Mouse (Mus musculus) spleen, adult 12 weeks (tissue): ENCODE measurements around the gene Akap1.

Experiments
- DNase-seq: peaks from one replicate; pipeline ENCODE4 v3.0.0; 2022; ENCODE audit warnings: low spot score

Akap1 gene

GRCm38 (mm10) chr11:88842315-88842975 is 21.9 kb downstream of the Akap1 start:
- no peak for DNase-seq

- no peak for DNase-seq
These were observed 23.0 kb downstream of the Akap1 start for GRCm38 (mm10) chr11:88841406-88841805.

- no peak for DNase-seq
These were observed 23.5 kb downstream of the Akap1 start for GRCm38 (mm10) chr11:88840724-88841350.

- DNase-seq: no peak
These were observed 24.1 kb downstream of the Akap1 start for GRCm38 (mm10) chr11:88840292-88840691.

GRCm38 (mm10) chr11:88839379-88839778 is 25.0 kb downstream of the Akap1 start:
- no peak for DNase-seq

- no peak for DNase-seq
These were observed 25.8 kb downstream of the Akap1 start for GRCm38 (mm10) chr11:88838630-88839029.

- DNase-seq: no peak
These were observed 29.8 kb downstream of the Akap1 start for GRCm38 (mm10) chr11:88834606-88835005.

- no peak for DNase-seq
These were observed 30.3 kb downstream of the Akap1 start for GRCm38 (mm10) chr11:88834134-88834533.

- no peak for DNase-seq
These were observed 31.3 kb downstream of the Akap1 start for GRCm38 (mm10) chr11:88833099-88833498.

- no peak for DNase-seq
These were observed 34.1 kb downstream of the Akap1 start for GRCm38 (mm10) chr11:88830257-88830804.

GRCm38 (mm10) chr11:88828528-88828927 is 35.9 kb downstream of the Akap1 start:
- DNase-seq: no peak

- DNase-seq: no peak
These were observed 38.5 kb downstream of the Akap1 start for GRCm38 (mm10) chr11:88825909-88826308.

GRCm38 (mm10) chr11:88822991-88823390 is 41.4 kb downstream of the Akap1 start:
- DNase-seq: no peak

GRCm38 (mm10) chr11:88822526-88822925 is 41.9 kb downstream of the Akap1 start:
- DNase-seq: no peak

- no peak for DNase-seq
These were observed 43.4 kb downstream of the Akap1 start for GRCm38 (mm10) chr11:88820742-88821576.

GRCm38 (mm10) chr11:88820253-88820652 is 44.1 kb downstream of the Akap1 start:
- DNase-seq: no peak

GRCm38 (mm10) chr11:88817061-88817460 is 47.3 kb downstream of the Akap1 start:
- DNase-seq: no peak

- no peak for DNase-seq
These were observed 61.0 kb downstream of the Akap1 start for GRCm38 (mm10) chr11:88803231-88804010.

GRCm38 (mm10) chr11:88796207-88796606 is 68.2 kb downstream of the Akap1 start:
- DNase-seq: no peak

GRCm38 (mm10) chr11:88789893-88790292 is 74.5 kb downstream of the Akap1 start:
- DNase-seq: no peak

GRCm38 (mm10) chr11:88786816-88787215 is 77.6 kb downstream of the Akap1 start:
- DNase-seq: no peak

- no peak for DNase-seq
These were observed 80.9 kb downstream of the Akap1 start for GRCm38 (mm10) chr11:88783525-88783924.
